Mouse (Mus musculus) neural tube, embryonic 15.5 days (tissue): ENCODE measurements around the gene Ugt1a5. TPM values are rescaled to one million over a fixed set of nuclear protein-coding genes. Genes with fewer than 3 reads are reported as not detected.

Experiments used
- ATAC-seq: fragments of 200-750 bp; cut with Nextera tagmentation; 2 replicates; pipeline ENCODE4 v1.8.0; 2017; ENCODE audit warnings: mild to moderate bottlenecking, moderate TSS enrichment, moderate library complexity; ENCODE audit not compliant: low FRiP score
- H3K27ac ChIP-seq: fragments of 300-500 bp; sonication (generic); replicated peaks from 2 replicates; pipeline ENCODE4 v1.5.1; 2015; ENCODE audit warnings: mild to moderate bottlenecking, inconsistent platforms
- H3K27me3 ChIP-seq: fragments of 300-500 bp; sonication (generic); replicated peaks from 2 replicates; pipeline ENCODE4 v1.6.1; 2015; ENCODE audit warnings: inconsistent platforms
- H3K36me3 ChIP-seq: fragments of 300-500 bp; sonication (generic); 2 replicates; pipeline ENCODE4 v1.6.1; 2015; ENCODE audit warnings: inconsistent platforms
- H3K4me1 ChIP-seq: fragments of 300-500 bp; sonication (generic); 2 replicates; pipeline ENCODE4 v1.6.1; 2015; ENCODE audit warnings: inconsistent platforms
- H3K4me2 ChIP-seq: fragments of 300-500 bp; sonication (generic); 2 replicates; pipeline ENCODE4 v1.6.1; 2015; ENCODE audit warnings: inconsistent platforms, mild to moderate bottlenecking, moderate library complexity
- H3K4me3 ChIP-seq: fragments of 300-500 bp; sonication (generic); replicated peaks from 2 replicates; pipeline ENCODE4 v1.5.1; 2015; ENCODE audit warnings: mild to moderate bottlenecking, inconsistent platforms
- H3K9ac ChIP-seq: fragments of 300-500 bp; sonication (generic); replicated peaks from 2 replicates; pipeline ENCODE4 v1.6.1; 2015; ENCODE audit warnings: mild to moderate bottlenecking, inconsistent platforms
- H3K9me3 ChIP-seq: fragments of 300-500 bp; sonication (generic); replicated peaks from 2 replicates; pipeline ENCODE4 v1.6.1; 2016; ENCODE audit warnings: inconsistent platforms
- WGBS: fragments of 180-500 bp; shearing (Covaris S2); methylation state at CpG from one replicate; pipeline ENCODE4 v1.1.7; 2015; ENCODE audit warnings: mixed read lengths; 5-methylcytosine and 5-hydroxymethylcytosine counted together
- polyA plus RNA-seq: library from polyadenylated mRNA; unstranded; fragments of >200 nt; fragmentation: Nextera tagmentation; extraction: Ambion mirVana; gene quantifications from 2 replicates; pipeline ENCODE4 v1.2.1, GENCODE M21; 2015

Ugt1a5 gene
- polyA plus RNA-seq, 1 experiment from 2014 or later, result not detected

DNA sequence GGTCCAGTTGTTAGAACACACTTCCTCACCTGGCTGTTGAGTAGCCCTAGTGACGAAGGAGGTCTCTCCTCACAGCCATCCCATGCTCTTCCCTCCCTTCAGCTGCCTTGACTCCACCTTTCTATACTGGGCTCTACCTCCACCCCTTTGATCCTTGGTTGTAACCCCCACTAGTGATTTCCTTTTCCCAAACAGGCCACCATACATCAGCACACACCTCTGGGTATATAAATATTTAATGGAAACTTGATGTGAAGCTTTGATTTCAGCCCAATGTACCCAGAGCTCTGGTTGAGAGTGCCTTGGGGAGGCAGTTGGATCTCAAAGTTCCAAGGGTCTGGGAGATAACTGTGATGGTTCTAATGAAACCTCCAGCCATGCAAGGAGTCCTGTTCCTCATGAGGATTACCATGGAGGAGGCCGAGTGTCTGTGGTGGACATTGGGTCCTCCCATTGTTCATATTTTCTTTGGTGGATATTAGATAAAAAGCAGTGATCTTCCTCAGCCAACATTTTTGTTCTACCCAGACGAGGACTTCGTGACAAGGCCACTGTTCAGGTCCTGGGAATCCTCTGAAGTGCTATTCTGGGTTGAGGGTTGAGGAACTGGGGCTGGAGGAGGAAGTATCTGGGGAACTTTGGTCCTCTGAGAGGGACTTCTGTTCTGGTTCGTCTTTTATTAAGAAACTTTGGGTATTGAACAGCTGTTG is 61.0 kb downstream of the Ugt1a5 start, which contains the start of gene Mroh2a:
Gene Mroh2a (plus strand): TSS at position 317 of the 710 bp plus-strand sequence.
- WGBS, result 59% methylated on average over 5 of the region's 5 CpGs
- peaks cover 70% of the 10 kb centered on the region for H3K9me3 ChIP-seq
- no peaks in the 10 kb centered on the region for H3K4me1 ChIP-seq
- no peak within 1 kb of the TSS for H3K27ac ChIP-seq
- no peaks in the 10 kb centered on the region for H3K36me3 ChIP-seq
- no peak within 1 kb of the TSS for H3K4me3 ChIP-seq
- no peaks in the 10 kb centered on the region for H3K27me3 ChIP-seq
- H3K9ac ChIP-seq, result no peak within 1 kb of the TSS
- no peak for ATAC-seq
- H3K4me2 ChIP-seq, result no peak within 1 kb of the TSS

GRCm38 (mm10) chr1:88227482-88227881 is 61.7 kb downstream of the Ugt1a5 start:
- H3K36me3 ChIP-seq, result no peaks in the 10 kb centered on the region
- 61% methylated on average over 2 of the region's 2 CpGs for WGBS
- ATAC-seq, result no peak
- H3K4me3 ChIP-seq, result no peak overlapping the region
- H3K4me1 ChIP-seq, result no peaks in the 10 kb centered on the region
- H3K9ac ChIP-seq, result no peak overlapping the region
- peaks cover 72% of the 10 kb centered on the region for H3K9me3 ChIP-seq
- no peaks in the 10 kb centered on the region for H3K27me3 ChIP-seq
- no peak overlapping the region for H3K27ac ChIP-seq
- no peak overlapping the region for H3K4me2 ChIP-seq

DNA sequence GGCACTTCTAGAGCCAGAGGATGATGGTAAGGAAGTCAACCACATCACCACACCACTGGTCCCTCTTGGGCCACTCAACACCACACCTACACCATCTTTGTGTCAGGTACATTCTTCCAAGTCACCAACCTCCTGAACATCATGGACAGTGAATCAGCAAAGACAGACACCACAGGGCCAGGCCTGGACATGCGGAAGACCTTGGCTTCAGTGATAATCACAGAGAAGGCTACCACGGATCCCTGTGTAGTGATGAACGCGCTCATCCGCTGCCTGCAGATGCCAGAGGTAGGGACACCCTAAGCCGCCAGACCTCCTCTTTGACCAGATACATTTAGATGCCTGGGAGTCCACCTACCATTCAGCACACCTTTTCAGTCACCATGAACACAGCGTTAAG is 62.3 kb downstream of the Ugt1a5 start:
- Histone ChIP-seq H3K27ac (no peak overlapping the region), H3K36me3 (no peaks in the 10 kb centered on the region), H3K4me1 (no peaks in the 10 kb centered on the region), H3K27me3 (no peaks in the 10 kb centered on the region), H3K9ac (no peak overlapping the region), H3K9me3 (peaks cover 78% of the 10 kb centered on the region), H3K4me2 (no peak overlapping the region), H3K4me3 (no peak overlapping the region)
- WGBS, result 72% methylated on average over 7 of the region's 7 CpGs
- no peak for ATAC-seq

DNA sequence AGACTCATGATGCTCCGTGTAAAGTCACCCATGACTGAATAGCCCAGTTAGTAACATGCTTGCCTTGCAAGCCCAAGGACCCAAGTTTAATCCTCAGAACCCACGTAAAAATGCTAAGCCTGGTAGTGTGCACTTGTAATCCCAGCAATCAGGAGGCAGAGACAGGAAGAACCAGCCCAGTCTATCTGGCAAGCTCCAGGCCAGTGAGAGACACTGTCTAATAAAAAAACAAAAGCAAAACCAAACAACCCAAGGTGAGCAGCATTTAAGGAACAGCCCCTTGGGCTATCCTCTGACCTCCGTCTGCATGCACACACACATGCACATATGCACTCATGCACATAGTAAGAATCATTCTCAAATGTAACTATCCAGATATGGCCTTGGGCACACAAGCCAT is 63.8 kb downstream of the Ugt1a5 start:
- peaks cover 91% of the 10 kb centered on the region for H3K9me3 ChIP-seq
- H3K27me3 ChIP-seq, result no peaks in the 10 kb centered on the region
- no peaks in the 10 kb centered on the region for H3K4me1 ChIP-seq
- H3K4me2 ChIP-seq, result no peak overlapping the region
- H3K9ac ChIP-seq, result no peak overlapping the region
- H3K36me3 ChIP-seq, result no peaks in the 10 kb centered on the region
- no peak for ATAC-seq
- no peak overlapping the region for H3K4me3 ChIP-seq
- H3K27ac ChIP-seq, result no peak overlapping the region
- 83% methylated on average over 3 of the region's 3 CpGs for WGBS

- Histone ChIP-seq H3K9ac (no peak overlapping the region), H3K4me3 (no peak overlapping the region), H3K9me3 (peaks cover 95% of the 10 kb centered on the region), H3K4me2 (no peak overlapping the region), H3K36me3 (no peaks in the 10 kb centered on the region), H3K4me1 (no peaks in the 10 kb centered on the region), H3K27me3 (no peaks in the 10 kb centered on the region), H3K27ac (no peak overlapping the region)
- ATAC-seq, result no peak
- WGBS, result 88% methylated on average over 5 of the region's 5 CpGs
These were observed 64.2 kb downstream of the Ugt1a5 start for GRCm38 (mm10) chr1:88229986-88230385.

DNA sequence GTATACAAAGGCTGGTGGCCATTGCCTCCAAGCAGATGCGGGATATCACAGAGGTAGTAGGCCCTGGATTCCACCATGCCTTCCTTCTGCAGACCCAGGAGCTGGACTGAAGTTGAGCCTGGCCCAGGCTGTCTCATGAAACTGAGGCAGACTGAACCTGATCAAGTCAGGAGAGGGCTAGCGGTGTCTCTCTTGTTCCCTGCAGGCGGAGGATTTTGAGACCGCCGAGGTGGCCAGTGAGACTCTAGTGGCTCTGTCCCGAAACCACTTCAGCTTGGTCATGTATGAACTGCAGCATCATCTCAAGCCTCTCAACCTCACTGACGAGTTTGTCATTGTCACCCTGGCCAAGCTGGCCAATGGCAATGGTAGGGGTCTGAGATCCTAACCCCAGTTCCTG is 64.6 kb downstream of the Ugt1a5 start:
- Histone ChIP-seq H3K36me3 (no peaks in the 10 kb centered on the region), H3K4me1 (no peaks in the 10 kb centered on the region), H3K9me3 (peaks cover 98% of the 10 kb centered on the region), H3K4me3 (no peak overlapping the region), H3K27ac (no peak overlapping the region), H3K4me2 (no peak overlapping the region), H3K27me3 (no peaks in the 10 kb centered on the region), H3K9ac (no peak overlapping the region)
- WGBS, result 73% methylated on average over 7 of the region's 7 CpGs
- ATAC-seq, result no peak

DNA sequence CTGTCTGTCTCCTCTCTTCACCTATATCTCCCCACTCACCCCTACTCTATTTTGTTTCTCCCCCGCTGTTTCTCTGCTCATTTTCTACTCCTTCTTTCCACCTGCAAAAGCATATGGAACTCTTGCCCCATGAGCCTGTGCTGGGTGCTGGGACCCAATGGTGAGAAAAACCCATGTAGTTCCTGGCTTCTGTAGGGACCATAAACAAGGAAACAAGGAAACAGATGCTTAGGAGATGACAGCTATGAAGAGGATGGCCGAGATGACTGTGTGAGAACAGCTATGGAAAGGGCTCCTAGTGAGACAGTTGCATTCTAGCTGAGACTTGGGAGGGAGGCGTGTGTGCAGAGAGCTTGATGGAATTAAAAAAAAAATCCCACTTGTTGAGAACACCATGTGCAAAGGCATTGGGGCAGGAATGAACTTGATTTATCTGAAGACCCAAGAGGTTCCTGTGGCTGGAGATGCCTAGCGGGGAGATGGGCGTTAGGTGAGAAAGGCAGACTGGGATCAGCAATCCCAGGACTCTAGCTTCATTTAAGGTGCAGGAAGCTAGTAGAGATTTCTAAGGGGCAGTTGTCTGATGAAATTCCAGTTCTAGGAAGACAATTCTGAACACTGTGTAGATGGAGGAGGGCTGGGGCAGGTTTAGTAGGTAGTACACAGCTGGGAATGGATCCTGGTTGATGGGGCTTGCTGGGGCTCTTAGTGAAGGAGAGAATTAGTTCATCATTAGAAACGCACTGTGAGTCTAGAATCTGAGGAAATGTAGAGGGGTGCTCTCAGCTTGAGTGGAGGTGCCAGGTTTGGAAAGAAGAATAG is 65.4 kb downstream of the Ugt1a5 start:
- Histone ChIP-seq H3K36me3 (no peaks in the 10 kb centered on the region), H3K4me3 (no peak overlapping the region), H3K9me3 (peaks cover 97% of the 10 kb centered on the region), H3K9ac (no peak overlapping the region), H3K4me1 (no peaks in the 10 kb centered on the region), H3K4me2 (no peak overlapping the region), H3K27me3 (no peaks in the 10 kb centered on the region), H3K27ac (no peak overlapping the region)
- no peak for ATAC-seq
- 80% methylated on average over 6 of the region's 6 CpGs for WGBS

DNA sequence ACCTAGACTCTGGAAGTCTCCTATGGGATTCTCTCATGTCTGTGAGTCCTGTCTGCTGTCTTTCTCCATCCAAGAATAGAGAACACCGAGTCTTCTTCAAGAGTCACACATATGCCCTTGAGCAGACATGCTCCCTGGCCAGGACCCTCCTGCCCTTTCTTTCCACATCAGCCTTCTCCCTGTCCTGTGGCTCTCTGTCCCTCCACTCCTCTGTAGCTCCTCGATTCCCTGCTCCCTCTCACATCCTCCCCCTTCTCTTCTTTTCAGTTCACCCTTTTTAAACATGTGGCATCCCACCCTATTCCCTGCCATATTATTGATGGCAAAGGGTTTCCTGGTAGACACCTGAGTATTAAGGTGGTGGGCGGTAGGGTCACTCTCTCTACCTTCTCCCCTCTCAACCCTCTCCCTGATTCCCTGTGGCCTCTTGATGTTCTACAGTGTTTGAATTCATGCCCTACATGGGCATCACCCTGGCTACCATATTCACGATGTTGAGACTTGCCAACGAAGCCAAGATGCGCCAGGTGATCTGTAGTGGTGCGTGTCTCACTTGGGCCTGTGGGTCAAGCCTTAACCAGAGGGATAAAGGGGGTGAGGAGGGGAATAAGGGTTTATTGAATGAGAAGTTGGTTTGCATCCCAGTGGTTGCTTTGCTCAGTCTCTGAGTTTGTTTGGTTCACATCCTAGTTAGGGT is 66.1 kb downstream of the Ugt1a5 start:
- Histone ChIP-seq H3K4me3 (no peak overlapping the region), H3K36me3 (no peaks in the 10 kb centered on the region), H3K9ac (no peak overlapping the region), H3K27ac (no peak overlapping the region), H3K4me2 (no peak overlapping the region), H3K4me1 (no peaks in the 10 kb centered on the region), H3K9me3 (peaks cover 94% of the 10 kb centered on the region), H3K27me3 (no peaks in the 10 kb centered on the region)
- ATAC-seq, result no peak
- 70% methylated on average over 7 of the region's 7 CpGs for WGBS

- Histone ChIP-seq H3K27ac (no peak overlapping the region), H3K36me3 (no peaks in the 10 kb centered on the region), H3K4me1 (no peaks in the 10 kb centered on the region), H3K27me3 (no peaks in the 10 kb centered on the region), H3K4me2 (no peak overlapping the region), H3K9me3 (peaks cover 94% of the 10 kb centered on the region), H3K4me3 (no peak overlapping the region), H3K9ac (no peak overlapping the region)
- 60% methylated on average over 3 of the region's 3 CpGs for WGBS
- no peak for ATAC-seq
These were observed 67.0 kb downstream of the Ugt1a5 start for GRCm38 (mm10) chr1:88232664-88233380.

DNA sequence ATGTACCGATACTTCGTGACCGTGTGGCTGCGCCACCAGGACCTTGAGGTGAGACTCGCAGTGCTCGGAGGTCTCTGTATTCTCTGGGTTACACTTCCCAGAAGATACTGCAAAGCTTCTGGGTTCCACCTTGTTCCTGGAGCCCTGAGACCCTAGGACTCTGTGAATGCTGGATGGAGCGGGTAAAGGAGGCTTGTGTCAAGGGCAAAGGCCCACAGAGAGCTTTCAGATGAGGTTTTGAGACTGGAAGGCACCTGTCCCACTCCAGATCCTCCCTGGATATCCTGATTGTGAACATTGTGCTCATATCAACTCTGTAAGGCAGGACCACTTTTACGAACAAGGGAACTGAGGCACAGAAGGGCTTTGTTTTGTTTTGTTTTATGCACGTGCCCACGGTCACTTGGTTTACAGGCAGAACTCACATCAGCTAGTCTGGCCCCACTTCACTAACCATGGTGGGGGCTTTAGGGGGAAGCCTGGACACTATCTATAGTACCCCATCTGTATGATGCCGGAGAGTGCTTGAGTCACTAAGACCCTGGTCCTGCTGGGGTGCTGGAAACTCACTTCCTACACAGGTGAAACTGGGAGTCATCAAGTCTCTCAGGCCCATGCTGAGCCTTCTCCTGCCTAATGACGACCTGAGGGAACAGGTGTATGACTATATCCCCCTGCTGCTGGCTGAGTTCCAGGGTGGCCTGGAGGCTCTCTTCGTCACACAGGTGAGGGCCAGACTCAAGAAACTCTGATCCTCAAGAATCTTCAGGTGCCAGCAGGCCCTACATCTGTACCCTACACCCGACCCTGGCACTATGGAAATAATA is 67.8 kb downstream of the Ugt1a5 start:
- Histone ChIP-seq H3K4me3 (no peak overlapping the region), H3K27ac (no peak overlapping the region), H3K9me3 (peaks cover 94% of the 10 kb centered on the region), H3K27me3 (no peaks in the 10 kb centered on the region), H3K4me2 (no peak overlapping the region), H3K4me1 (no peaks in the 10 kb centered on the region), H3K9ac (no peak overlapping the region), H3K36me3 (no peaks in the 10 kb centered on the region)
- 0 out of 2 replicates have a peak, but pooled peaks have one; percentile 5 for ATAC-seq
- WGBS, result 71% methylated on average over 14 of the region's 14 CpGs

DNA sequence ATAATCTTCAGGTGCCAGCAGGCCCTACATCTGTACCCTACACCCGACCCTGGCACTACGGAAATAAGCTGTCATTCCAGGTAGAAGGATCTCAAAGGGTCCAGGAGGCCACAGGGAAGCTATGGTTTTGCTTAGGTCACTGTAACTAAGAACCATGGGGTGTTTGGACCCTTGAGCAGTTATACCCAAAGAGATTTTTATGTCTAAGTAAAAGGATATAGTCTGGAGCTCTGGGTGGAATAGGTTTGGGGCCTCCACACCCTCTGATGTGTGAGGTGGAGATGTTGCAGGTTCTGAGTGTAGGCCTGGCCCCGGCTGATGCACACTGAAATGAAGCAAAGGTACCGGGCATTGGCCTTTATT is 68.4 kb downstream of the Ugt1a5 start:
- Histone ChIP-seq H3K4me1 (no peaks in the 10 kb centered on the region), H3K4me2 (no peak overlapping the region), H3K27me3 (no peaks in the 10 kb centered on the region), H3K36me3 (no peaks in the 10 kb centered on the region), H3K27ac (no peak overlapping the region), H3K9me3 (peaks cover 94% of the 10 kb centered on the region), H3K9ac (no peak overlapping the region), H3K4me3 (no peak overlapping the region)
- 68% methylated on average over 4 of the region's 4 CpGs for WGBS
- no peak for ATAC-seq
